Mouse (Mus musculus) C2C12 (cell line): ENCODE measurements at regions not wholly inside any gene's neighbourhood (a gene's known extent, or its start where the extent isn't known, plus 50 kb on each side); places are given as distances from the start of the nearest gene placed in this dataset.

Experiments
- CTCF ChIP-seq: IDR thresholded peaks from one replicate; pipeline ENCODE4 v1.5.1; 2011; ENCODE audit not compliant: control insufficient read depth, insufficient read depth, insufficient read length
- USF1 ChIP-seq: IDR thresholded peaks from one replicate; pipeline ENCODE4 v1.6.1; 2011; ENCODE audit warnings: low read depth, mild to moderate bottlenecking, control low read depth, moderate library complexity

- TF ChIP-seq CTCF = no peak
- TF ChIP-seq USF1 = no peak
Observed at GRCm38 (mm10) chr4:7450991-7451390, 787.9 kb downstream of the Car8 start.
